Mouse (Mus musculus) testis, adult 2 months (tissue): Measurements from ENCODE around the gene Fancd2. TPM values are rescaled to one million over a fixed set of nuclear protein-coding genes. Genes with fewer than 3 reads are reported as not detected.
A peak's percentile ranks its signal among the peaks of the same experiment; 100 is the strongest.

ENCODE experiments used
- H3K27ac ChIP-seq: fragments of 200-500 bp; 2 replicates; pipeline ENCODE4 v1.5.1; 2012; ENCODE audit warnings: low read depth, low read length; ENCODE audit not compliant: control insufficient read depth, insufficient read depth
- H3K27me3 ChIP-seq: fragments of 200-500 bp; 2 replicates; pipeline ENCODE4 v1.6.1; 2012; ENCODE audit warnings: mild to moderate bottlenecking, low read length, moderate library complexity; ENCODE audit not compliant: control insufficient read depth, insufficient read depth
- H3K36me3 ChIP-seq: fragments of 200-500 bp; 2 replicates; pipeline ENCODE4 v1.6.1; 2012; ENCODE audit warnings: mild to moderate bottlenecking, low read length; ENCODE audit not compliant: control insufficient read depth, insufficient read depth
- H3K4me1 ChIP-seq: fragments of 200-500 bp; 2 replicates; pipeline ENCODE4 v1.6.1; 2012; ENCODE audit warnings: low read length; ENCODE audit not compliant: control insufficient read depth, insufficient read depth
- H3K4me3 ChIP-seq: fragments of 200-500 bp; 2 replicates; pipeline ENCODE4 v1.5.1; 2012; ENCODE audit warnings: low read depth, mild to moderate bottlenecking, low read length, moderate library complexity, mixed read lengths; ENCODE audit not compliant: control insufficient read depth
- CTCF ChIP-seq: fragments of 200-500 bp; IDR thresholded peaks from 2 replicates; pipeline ENCODE4 v1.5.1; 2012; ENCODE audit warnings: low read depth, mild to moderate bottlenecking, inconsistent platforms, low read length, moderate library complexity; ENCODE audit not compliant: control insufficient read depth, insufficient read depth, insufficient replicate concordance
- POLR2A ChIP-seq: fragments of 200-500 bp; IDR thresholded peaks from 2 replicates; pipeline ENCODE4 v1.6.1; 2012; ENCODE audit warnings: low read depth, mild to moderate bottlenecking, inconsistent platforms, low read length, moderate library complexity; ENCODE audit not compliant: control insufficient read depth
- polyA plus RNA-seq: library from polyadenylated mRNA; depleted of rRNA; stranded (reverse); fragments of >200 nt; gene quantifications from 2 replicates; pipeline ENCODE4 v1.2.3, GENCODE M21; 2012; rRNA removed

Gene Fancd2
- polyA plus RNA-seq, result 17.7 and 19.5 TPM in 2 replicates

- no peaks in the 10 kb centered on the region; the same call in 1 of the 2 replicates for H3K4me1 ChIP-seq
- H3K27ac ChIP-seq, result peak within 1 kb of the TSS; percentile 85
- peak; percentile 72 for TF ChIP-seq POLR2A
- TF ChIP-seq CTCF, result no peak
- H3K27me3 ChIP-seq, result no peaks in the 10 kb centered on the region
- H3K4me3 ChIP-seq, result peak within 1 kb of the TSS; percentile 91
- no peaks in the 10 kb centered on the region for H3K36me3 ChIP-seq
These were observed at the start of gene Fancd2, which contains the start of gene Emc3 for GRCm38 (mm10) chr6:113530932-113531839. Fancd2 (plus strand) TSS chr6:113531682. Emc3 (minus strand) TSS chr6:113531652.

DNA sequence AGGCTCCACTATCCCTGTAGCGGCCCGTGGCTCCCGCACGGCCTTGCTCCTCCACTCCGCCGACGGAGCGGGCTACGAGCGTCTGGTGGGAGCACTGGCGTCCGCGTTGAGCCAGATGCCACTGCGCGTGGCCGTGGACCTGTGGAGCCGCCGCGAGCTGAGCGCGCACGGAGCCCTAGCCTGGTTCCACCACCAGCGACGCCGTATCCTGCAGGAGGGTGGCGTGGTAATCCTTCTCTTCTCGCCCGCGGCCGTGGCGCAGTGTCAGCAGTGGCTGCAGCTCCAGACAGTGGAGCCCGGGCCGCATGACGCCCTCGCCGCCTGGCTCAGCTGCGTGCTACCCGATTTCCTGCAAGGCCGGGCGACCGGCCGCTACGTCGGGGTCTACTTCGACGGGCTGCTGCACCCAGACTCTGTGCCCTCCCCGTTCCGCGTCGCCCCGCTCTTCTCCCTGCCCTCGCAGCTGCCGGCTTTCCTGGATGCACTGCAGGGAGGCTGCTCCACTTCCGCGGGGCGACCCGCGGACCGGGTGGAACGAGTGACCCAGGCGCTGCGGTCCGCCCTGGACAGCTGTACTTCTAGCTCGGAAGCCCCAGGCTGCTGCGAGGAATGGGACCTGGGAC lies 48.9 kb upstream of the Fancd2 start:
- no peaks in the 10 kb centered on the region for H3K27me3 ChIP-seq
- H3K4me3 ChIP-seq, result peak overlapping the region; percentile 84
- TF ChIP-seq POLR2A (no peak), CTCF (no peak)
- H3K27ac ChIP-seq, result no peak overlapping the region
- H3K4me1 ChIP-seq, result peaks cover 10% of the 10 kb centered on the region
- no peaks in the 10 kb centered on the region for H3K36me3 ChIP-seq

DNA sequence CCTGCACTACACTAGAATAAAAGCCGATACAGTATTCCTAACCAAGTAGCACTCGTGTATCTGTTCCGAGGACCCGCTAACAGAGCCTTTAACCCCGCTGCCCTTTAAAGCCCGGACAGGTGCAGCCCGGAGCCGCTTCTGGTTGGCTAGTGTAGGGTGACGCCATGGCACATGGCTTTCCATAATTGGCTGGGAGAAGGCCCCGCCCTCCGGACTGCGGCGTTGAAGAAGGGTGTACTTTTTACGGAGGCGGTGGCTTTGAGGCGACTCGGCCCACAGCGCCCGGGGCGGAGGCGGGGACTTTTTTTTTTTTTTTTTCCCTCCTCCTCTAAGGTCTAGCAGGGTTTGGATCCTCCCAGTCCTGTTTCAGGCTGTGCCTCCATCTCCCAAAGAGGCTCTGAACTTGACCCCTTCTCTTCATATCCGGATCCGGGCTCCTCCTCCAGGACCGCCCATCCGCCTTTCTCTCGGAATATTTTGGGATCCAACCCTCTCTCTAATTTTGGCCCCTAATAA lies 48.3 kb upstream of the Fancd2 start, which contains the start of gene Creld1:
Gene Creld1 (plus strand): TSS at position 198 of the 516 bp plus-strand sequence.
- H3K27ac ChIP-seq, result peak within 1 kb of the TSS; percentile 52; the same call in 1 of the 2 replicates
- H3K4me1 ChIP-seq, result peaks cover 10% of the 10 kb centered on the region
- H3K27me3 ChIP-seq, result no peaks in the 10 kb centered on the region
- TF ChIP-seq CTCF (no peak), POLR2A (0 out of 2 replicates have a peak, but pooled peaks have one; percentile 14)
- H3K4me3 ChIP-seq, result peak within 1 kb of the TSS; percentile 84
- H3K36me3 ChIP-seq, result no peaks in the 10 kb centered on the region

- H3K4me3 ChIP-seq, result peak overlapping the region; percentile 84
- TF ChIP-seq CTCF (no peak), POLR2A (no peak)
- peaks cover 10% of the 10 kb centered on the region for H3K4me1 ChIP-seq
- no peaks in the 10 kb centered on the region for H3K36me3 ChIP-seq
- peak overlapping the region; percentile 52; the same call in 1 of the 2 replicates for H3K27ac ChIP-seq
- no peaks in the 10 kb centered on the region for H3K27me3 ChIP-seq
These were observed 47.8 kb upstream of the Fancd2 start for GRCm38 (mm10) chr6:113483729-113484128.

DNA sequence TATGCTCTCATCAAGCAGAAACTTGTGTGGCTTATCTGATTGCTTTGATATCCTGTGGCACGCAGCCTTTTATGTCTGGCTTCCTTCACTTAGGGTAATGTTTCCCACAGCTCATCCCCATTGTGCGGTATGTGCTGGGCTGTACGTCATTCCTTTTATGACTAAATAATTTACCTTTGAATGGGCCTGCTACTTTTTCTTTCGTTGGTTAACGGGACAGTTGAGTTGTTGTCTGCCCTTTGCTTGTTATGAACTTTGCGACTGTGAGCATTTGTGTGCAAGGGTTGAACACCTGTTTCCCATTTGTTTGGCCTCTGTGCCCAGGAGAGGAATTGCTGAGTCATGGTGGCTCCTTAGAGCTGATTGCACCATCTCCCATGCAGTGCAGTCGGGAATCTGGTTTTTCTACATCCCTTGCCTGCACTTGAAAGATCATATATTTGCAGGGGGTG lies 44.3 kb upstream of the Fancd2 start:
- Histone ChIP-seq H3K4me1 (peaks cover 9% of the 10 kb centered on the region), H3K36me3 (no peaks in the 10 kb centered on the region)

DNA sequence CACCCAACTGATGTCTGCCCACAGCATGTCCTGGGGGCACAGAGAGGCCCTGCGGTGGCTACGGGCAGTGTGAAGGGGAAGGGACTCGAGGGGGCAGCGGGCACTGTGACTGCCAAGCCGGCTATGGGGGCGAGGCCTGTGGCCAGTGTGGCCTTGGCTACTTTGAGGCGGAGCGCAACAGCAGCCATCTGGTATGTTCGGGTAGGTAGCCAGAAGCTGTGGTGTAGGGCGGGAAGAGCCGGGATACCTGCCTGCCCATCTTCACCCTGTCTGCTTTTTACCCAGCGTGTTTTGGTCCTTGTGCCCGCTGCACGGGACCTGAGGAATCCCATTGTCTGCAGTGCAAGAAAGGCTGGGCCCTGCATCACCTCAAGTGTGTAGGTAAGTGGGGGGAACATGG lies 42.1 kb upstream of the Fancd2 start:
- H3K4me3 ChIP-seq, result no peak overlapping the region
- H3K27ac ChIP-seq, result no peak overlapping the region
- H3K4me1 ChIP-seq, result peaks cover 7% of the 10 kb centered on the region
- H3K27me3 ChIP-seq, result no peaks in the 10 kb centered on the region
- no peak for TF ChIP-seq CTCF
- no peak for TF ChIP-seq POLR2A
- H3K36me3 ChIP-seq, result no peaks in the 10 kb centered on the region

More for the DNA sequence above, 44.3 kb upstream of the Fancd2 start:
- Histone ChIP-seq H3K4me3 (no peak overlapping the region), H3K27ac (no peak overlapping the region), H3K27me3 (no peaks in the 10 kb centered on the region)
- TF ChIP-seq POLR2A (no peak), CTCF (no peak)
